Mouse (Mus musculus): ENCODE measurements around the gene Det1.

Gene Det1

GRCm38 (mm10) chr7:78846737-78847434 is at the start of gene Det1:
Det1 (minus strand) TSS chr7:78847263.
- CTCF ChIA-PET: interaction anchor here (0.5 to 0.7 kb wide), 3 partner anchors 66 to 996 kb away, joined by 5 to 6 read pairs (median 6); no protein-coding TSS in a partner anchor

DNA sequence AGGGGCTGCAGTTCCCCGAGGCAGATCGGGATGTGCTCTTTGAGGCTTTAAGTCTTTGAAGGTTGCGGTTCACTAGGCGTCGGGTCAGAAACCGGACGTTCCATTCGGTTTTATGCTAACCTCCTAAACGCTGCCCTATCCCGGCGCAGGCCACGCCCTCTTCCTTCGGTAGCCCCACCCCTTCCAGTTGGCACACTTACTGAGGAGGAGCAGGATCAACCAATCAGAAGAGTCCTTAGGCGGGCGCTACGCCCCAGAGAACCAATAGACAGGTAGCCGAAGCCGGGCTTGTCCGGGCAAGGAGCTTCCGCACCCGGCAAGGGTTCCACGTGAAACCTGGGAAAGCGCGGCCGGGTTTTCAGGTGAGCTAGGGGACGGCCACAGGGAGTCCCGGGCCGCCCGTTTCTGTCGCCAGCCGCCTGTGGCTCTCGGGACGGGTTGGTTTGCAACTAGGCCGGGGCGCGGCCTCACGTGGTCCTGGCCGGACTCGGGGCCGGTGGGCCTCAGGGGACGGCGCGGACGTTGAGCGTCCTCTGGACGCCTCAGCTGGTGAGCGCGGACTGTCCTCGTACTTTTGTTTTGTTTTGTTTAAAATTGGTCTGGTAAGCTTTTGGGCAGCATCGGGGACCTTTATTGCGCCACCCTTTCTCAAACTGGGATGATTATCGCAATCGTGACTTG is 48.7 kb upstream of the Det1 start, which contains the start of gene Aen:
Gene Aen (plus strand): TSS at position 202 of the 681 bp plus-strand sequence.
- CTCF ChIA-PET: no interaction called here

GRCm38 (mm10) chr7:78895021-78895652 is 48.1 kb upstream of the Det1 start:
- CTCF ChIA-PET: interaction anchor here (1.3 kb wide), 1 partner anchor 45 kb away, joined by 3 read pairs; no protein-coding TSS in a partner anchor

DNA sequence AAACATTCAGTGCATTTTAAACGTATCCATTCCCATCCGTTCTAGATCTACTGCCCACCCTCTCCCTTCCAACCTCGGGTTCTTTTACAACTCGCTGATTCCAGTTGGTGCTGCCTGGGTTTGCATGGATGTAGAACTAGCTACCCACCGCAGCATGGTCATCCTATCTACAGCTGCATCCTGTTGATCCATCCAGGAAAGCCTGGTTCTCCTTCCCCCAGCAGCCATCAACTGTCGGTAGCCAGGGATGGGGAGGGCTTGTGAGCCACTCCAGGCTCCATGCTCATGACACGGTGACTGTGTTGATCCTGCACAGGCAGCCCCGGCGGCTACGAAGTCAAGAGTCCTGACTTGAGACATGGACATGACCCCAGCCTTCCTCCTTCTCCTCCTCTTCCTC is 46.9 kb upstream of the Det1 start:
- CTCF ChIA-PET: interaction anchor here (0.7 to 1.3 kb wide), 2 partner anchors 44 to 168 kb away, joined by 3 read pairs; no protein-coding TSS in a partner anchor

GRCm38 (mm10) chr7:78890641-78891040 is 43.6 kb upstream of the Det1 start:
- CTCF ChIA-PET: interaction anchor here (0.7 to 1.5 kb wide), 3 partner anchors 100 to 172 kb away, joined by 3 to 4 read pairs (median 3); no protein-coding TSS in a partner anchor

DNA sequence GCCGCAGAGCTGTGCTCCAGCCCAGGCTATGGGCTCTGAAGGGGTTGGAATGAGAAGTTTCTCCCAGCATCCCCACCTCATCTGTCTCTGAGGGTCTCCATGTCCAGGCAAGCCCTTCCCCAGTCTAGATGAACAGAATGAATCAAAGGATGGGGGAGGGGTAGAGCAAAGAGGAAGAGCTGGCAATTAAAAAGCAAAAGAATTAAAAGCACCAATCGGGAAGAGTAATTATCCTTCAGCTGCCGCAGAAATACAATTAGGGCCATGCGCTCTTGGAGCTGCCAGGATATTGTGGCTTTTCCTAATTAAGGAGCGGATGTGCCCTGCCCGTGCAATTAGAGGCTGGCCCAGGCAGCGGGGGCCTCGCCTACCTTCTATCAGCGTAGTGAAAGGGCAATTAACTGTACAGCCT is 40.4 kb upstream of the Det1 start:
- CTCF ChIA-PET: no interaction called here

DNA sequence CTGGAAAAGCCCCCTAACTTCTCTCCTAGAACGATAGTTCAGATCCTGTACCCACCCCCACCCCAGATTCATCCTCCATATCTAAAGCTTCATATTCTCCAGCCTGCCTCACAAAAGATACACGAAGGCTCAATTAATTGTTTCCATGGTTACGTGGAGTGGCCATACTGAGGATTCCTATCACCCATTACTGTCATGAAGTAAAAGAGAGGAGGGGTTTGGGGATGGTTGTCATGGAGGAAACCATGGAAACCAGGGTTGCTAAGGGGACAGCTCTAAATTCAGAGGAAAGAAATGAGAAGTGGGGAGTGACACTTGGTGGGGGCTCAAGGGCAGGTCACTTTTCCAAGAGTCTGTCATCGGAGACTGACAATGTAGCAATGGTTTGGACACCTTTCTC is 39.4 kb upstream of the Det1 start:
- CTCF ChIA-PET: no interaction called here

DNA sequence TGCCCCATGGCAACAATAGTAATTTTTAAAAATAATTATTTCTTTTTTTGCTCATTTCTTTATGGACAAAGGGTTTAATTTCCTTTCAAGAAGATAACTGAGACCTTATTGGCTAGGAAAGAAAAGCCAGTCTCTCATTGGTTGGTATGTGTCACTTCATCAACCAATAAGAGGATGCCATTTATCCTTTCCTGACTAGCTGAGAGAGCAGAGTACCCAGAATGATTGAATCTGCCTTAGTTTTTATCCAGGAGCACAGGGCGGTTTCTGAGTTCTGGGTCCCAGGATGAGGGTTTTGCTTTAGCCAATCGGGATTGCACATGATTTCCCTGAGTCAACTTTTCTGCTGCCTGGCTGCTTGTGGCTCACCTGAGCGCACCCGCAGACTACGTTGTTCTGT is 38.3 kb upstream of the Det1 start:
- CTCF ChIA-PET: no interaction called here

- CTCF ChIA-PET: interaction anchor here (0.7 kb wide), 1 partner anchor 43 kb away, joined by 6 read pairs; no protein-coding TSS in a partner anchor
Observed at GRCm38 (mm10) chr7:78884139-78884538, 37.1 kb upstream of the Det1 start.

- CTCF ChIA-PET: no interaction called here
Observed at GRCm38 (mm10) chr7:78883726-78884060, 36.6 kb upstream of the Det1 start.

GRCm38 (mm10) chr7:78883016-78883725 is 36.1 kb upstream of the Det1 start:
- CTCF ChIA-PET: no interaction called here

DNA sequence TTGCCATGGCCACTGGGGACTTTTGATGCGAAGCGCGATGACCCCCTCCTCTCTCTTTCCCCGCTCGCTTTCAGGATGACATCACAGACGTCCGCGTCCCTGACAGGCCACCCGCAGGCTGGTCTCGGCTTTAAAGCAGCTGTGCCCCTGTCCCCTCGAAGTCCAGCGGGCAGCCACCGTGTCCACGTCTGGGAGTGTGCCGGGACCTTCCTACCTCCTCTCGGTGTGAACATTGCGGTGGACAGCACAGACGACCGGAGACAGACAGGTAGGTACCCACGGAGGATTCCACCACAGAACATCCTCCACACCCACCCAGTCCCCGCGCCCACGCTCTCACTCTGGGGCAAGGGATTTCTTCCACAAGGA is 35.4 kb upstream of the Det1 start:
- CTCF ChIA-PET: no interaction called here

DNA sequence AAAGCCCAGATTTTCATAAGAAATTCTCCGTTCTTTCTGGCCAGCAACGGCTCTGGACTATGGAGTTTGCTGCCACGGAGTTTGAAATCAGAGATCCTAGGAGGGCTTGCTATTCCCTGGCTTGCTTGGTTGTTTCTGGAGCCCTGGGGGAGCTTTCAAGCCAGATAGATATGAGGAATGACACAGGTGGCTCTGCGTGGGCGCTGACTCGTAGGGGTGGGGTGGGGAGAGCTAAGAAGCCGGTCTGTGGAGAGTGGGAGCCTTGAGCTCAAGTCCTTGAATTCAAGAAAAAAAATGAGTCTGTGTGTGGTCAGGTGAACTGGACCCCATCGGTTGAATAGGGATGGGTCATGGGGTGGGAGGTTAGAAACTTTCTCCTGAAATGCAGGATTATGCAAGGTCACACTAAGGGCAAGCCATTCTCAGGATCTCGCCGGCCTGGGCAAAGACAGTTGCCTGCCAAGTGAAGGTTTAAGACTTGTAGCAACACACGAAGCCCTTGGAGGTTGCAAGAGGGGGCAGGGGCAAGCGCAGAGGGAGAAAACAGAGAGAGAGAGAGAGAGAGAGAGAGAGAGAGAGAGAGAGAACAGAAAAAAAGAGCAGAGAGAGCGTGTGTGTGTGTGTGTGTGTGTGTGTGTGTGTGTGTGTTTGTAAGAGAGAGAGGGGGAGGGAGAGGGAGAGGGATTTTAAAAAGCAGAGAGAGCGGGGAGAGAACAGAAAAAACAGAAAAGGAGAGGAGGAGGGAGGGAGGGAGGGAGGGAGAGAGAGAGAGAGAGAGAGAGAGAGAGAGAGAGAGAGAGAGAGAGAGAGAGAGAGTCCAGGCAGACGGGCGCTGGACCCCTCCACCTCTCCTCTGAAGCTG is 34.8 kb upstream of the Det1 start:
- CTCF ChIA-PET: no interaction called here

- CTCF ChIA-PET: no interaction called here
Observed at GRCm38 (mm10) chr7:78872831-78873230, 25.8 kb upstream of the Det1 start.

DNA sequence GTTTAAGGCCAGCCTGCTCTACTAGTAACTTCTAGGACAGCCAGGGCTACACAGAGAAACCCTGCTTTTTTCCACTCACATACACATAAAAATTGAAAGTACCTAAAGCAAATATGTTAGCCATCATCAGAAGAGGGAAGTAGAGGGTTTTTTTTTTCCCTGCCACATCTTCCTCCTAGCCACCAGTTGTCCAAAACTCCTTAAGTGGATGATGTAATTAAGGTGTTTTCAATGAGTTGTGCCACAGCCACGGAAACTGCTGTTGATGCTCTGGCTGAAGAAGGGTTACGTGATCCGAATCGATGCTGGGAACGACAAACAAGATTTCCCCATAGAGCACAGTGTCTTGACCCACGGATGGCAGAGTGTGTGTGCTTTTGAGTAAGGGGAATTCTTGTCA is 25.3 kb upstream of the Det1 start:
- CTCF ChIA-PET: no interaction called here

DNA sequence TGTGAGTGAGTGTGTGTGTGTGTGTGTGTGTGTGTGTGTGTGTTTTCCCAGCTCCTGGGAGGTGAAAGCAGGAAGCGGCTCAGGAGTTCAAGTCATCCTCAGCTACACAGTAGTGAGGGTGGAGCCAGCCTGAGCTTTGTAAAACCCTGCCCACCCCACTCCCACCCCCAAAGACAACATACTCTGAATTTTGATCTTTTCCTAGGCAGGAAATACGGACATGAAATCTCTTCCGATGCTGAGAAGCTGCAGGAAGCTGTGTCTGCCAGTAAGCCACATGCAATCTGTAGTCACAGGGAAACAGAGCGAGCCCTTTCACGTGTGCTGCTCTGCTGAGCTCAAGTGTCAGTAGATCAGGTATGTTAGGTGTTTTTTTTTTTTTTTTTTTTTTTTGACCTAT is 21.7 kb upstream of the Det1 start:
- CTCF ChIA-PET: interaction anchor here (0.6 to 0.8 kb wide), 2 partner anchors 20 to 177 kb away, joined by 4 read pairs; no protein-coding TSS in a partner anchor

GRCm38 (mm10) chr7:78865212-78865949 is 18.3 kb upstream of the Det1 start:
- CTCF ChIA-PET: no interaction called here

DNA sequence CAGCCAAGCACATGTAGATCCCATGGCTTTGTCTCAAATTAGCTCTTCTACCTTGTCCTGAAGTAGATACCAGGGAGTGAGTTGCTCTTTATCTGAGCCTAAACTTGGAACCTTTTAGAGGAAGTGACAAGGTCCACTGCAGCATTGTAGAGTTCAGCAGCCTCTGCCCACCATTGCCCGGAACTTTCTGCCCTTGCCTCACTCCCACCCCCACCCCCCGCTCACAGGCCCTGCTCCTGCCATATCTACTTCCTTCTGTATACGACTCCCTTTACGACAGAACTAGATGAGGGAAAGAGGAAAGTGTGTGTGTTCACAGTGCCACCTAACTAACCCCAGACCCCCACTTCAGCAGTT is 17.4 kb upstream of the Det1 start:
- CTCF ChIA-PET: no interaction called here

- CTCF ChIA-PET: no interaction called here
Observed at GRCm38 (mm10) chr7:78863796-78864445, 16.9 kb upstream of the Det1 start.

DNA sequence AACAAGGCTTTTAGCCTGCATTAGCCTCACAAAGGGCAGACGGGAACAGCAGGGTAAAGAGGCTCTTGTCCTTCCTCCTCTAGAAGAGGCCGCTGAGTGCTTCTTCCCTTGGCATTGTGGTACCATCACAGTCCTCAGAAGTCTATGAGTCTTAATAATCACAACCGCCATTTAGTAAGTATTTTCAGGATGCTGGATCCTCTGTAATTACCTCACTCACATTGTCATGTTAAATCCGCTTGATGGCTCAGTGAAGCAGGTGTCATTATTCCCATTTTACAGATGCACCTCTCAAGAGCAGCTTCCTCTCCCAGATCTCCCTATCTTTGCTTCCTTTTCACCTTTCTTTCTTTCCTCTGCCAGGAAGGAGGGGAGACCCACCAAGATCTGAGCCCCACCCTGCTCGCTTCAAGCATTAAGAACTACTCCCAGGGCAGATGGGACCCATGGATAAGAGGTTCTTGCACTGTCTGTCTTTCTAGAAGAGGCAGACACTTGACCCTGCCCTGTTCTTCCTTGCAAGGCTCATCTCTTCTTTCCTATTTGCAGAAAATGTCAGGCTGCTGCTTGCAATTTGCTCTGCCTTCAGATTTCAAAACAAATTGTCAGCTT is 8.1 kb upstream of the Det1 start:
- CTCF ChIA-PET: no interaction called here

Measured in spleen, embryonic (tissue).